Mouse (Mus musculus) A20 (cell line): ENCODE measurements at regions not wholly inside any gene's neighbourhood (a gene's known extent, or its start where the extent isn't known, plus 50 kb on each side); places are given as distances from the start of the nearest gene placed in this dataset.
"Not testable (repeated sequence)": the region's sequence is repeated elsewhere in the genome, so short reads cannot be mapped to it uniquely, and the experiment has no call there.

Experiments
- DNase-seq: peaks from one replicate; pipeline ENCODE4 v3.0.0-alpha.2; 2011; ENCODE audit warnings: low read depth, low spot score

DNA sequence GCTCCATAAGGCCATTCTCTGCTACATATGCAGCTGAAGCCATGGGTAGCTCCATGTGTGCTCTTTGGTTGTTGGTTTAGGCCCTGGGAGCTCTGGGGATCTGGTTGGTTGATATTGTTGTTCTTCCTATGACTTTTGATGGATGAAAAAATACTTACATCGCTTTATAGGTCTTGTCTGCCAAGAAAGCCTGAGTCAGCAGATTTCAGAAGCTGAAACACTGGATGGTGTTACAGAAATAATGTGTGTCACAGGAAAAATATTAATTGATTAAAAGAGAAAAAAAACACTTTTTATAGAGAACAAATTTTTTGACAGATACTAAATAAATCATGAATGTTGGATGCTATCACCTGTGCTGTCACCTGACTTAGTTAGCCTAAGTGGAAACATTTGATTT, 52.4 kb upstream of the Plxna2 start:
- DNase-seq, result no peak

GRCm38 (mm10) chr1:194563946-194564345, 54.1 kb upstream of the Plxna2 start:
- no peak for DNase-seq

DNA sequence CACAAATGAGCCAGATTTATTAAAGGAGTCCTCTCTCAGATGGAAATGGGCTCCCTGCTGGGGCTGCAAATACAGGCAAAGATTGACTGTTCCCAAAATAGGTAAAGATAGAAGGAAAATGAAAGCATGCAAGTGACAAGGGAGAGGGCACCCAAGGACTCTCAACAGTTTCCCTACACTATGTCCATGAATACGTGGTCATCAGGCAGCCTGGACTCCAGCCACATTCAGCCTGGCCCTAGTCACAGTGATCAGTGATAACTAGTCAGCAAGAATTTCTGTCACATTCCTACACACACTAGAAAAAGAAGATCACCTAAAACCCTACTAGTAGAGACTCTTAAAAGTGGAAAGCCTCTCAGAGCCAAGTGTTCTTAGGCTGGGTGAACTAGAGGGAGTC, 56.9 kb upstream of the Plxna2 start:
- DNase-seq, result no peak

- DNase-seq, result no peak
These were observed 69.4 kb upstream of the Plxna2 start for GRCm38 (mm10) chr1:194548661-194549060.

DNA sequence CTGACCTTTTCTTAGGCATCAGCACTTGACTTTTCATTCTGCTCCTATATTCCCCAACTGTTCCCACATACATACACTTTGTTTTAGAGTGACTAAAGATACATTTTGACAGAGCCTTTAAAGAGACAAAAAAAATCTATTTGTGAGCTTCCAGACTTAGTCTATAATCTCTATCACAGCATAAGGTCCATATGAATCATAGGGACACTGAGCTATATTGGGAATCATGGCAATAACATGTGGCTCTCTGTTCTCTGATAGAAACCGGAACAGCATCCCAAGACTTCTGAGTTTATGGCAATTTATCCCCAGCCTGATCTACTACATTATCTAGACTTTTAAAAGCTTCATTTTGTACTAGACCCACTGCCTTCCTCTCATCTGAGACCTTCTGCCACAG, 69.8 kb upstream of the Plxna2 start:
- DNase-seq, result no peak

DNA sequence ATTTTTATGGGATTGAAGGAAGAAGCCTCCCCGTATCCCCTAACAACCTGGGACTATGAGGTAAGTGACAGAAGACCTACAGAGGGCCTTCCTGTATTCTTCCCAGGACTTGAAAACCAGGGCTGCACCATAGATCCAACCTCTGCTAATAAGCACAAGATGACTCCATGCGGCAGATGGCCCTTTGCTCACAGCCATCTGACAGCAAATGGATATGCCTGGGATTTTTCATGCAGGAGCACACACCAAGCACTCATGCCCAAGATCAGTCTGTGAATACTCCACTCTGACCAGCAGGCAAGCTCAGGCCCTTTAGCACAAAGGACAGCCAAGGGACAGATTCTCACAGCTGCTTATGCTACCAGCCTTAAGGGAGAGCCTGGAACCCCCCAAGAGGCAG, 77.1 kb upstream of the Plxna2 start:
- DNase-seq, result no peak

DNA sequence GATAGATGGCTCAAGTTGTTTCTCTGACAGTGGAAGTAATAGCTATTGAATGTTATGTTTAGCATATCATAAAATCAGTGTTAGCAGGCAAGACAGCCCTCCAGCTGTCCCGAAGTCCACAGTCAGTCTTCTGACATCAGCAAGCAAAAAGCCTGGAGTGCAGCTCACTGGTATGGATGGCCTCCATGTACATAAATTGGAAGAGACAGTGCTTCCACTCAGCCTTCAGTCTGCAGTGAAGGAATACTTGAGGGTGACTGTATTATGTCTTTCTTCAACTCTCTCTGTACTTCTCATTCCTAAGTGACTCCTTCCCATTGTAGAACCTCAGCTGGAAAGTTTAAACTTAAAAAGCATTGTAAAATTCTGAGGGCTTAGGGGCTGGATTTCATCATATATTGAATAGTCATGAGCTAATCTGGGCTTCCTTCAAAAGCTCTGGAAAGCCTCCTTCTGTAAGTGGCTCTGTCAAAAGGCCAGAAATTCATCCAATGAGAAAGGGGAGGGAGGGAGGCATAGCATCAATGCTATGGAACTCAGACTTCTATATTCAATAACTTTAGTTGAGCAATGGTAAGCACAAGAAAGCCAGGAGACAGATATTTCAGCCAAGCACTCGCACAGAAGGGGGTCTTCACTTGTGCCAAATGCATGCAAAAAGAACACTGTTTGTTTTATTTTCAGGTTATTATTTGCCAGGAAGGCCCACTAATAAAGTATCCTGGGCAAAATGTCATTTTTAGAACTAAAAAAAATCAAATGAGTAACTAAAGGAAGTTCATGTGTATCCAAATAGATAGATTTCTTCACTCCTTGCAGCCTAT, 90.5 kb upstream of the Plxna2 start:
- DNase-seq, result no peak

DNA sequence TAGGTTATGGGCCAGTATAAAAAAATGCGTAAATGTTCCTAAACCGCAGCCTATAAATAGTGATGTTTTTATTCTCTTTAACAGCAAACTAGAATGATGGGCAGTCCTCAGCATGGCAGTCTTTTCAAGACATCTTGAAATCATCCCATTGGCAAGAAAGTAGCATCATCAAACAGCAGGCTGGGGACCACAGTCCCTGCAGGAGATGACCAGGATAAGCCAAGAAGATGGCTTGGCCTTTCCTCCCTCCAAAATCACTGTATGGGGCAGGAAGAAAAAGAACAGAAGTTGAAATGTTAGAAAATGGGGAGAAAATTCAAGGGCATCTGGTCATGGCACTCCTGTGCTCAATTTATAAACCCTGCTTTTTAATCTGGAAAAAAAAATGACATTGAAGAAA, 93.0 kb upstream of the Plxna2 start:
- DNase-seq, result no peak

DNA sequence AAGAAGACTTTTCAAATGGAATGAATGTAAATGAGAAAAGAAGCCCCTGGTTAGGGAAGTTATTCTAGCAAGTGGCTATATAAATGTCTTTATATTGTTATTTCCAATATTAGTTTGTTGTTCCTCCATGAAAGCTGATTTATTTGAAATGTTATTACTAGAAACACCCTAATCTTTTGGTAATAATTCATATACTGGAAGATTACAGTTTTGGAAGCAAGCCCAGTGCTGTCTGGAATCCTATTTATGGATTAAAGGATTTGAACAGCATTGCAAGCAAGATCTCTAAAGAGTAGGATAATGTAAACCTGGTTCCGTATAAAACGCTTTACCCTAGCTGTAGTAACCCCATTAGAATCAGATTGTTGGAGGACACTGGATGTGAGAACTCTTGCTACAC, 96.8 kb upstream of the Plxna2 start:
- no peak for DNase-seq

- no peak for DNase-seq
These were observed 98.4 kb upstream of the Plxna2 start for GRCm38 (mm10) chr1:194519509-194520220.

DNA sequence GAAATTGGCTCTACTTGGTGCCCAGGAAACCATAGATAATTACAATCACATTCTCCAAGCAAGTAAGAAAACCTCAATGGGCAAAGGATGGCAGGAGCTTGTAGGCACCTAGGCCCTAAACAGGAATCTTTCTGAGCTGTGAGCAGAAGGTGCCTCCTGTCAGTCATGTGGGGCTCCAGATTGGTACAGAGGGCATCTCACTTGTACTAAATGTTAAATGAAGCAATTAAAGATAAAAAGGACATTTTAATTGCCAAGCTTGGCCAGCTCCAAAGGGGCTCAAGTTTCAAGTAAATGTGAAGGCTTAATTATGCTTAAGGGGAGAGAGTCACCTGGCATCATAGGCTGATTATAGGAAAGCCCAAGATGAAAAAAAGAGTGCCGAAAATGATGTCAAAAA, 101.9 kb upstream of the Plxna2 start:
- DNase-seq, result no peak

- DNase-seq, result no peak
These were observed 109.7 kb upstream of the Plxna2 start for GRCm38 (mm10) chr1:194508314-194508713.

GRCm38 (mm10) chr1:194505826-194506225, 112.2 kb upstream of the Plxna2 start:
- no peak for DNase-seq

DNA sequence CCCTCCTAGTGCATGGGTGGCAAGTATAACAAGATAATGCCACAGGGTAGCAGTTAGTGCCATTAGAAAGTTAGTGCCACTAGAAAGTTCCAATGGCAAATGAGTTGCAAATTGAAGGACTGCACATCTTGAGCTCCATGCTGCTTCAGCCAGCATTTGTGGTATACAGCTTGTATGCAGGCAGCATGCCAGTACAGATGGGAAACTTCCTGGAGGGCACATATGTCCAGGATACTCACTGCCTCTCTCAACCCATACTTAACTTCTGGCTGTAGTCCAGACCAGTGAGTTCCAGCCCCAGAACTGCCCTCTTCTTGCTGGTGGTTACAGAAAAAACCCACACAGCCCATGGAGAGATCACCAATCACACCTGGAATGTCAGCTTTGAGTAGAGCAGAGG, 113.8 kb upstream of the Plxna2 start:
- DNase-seq, result no peak

DNA sequence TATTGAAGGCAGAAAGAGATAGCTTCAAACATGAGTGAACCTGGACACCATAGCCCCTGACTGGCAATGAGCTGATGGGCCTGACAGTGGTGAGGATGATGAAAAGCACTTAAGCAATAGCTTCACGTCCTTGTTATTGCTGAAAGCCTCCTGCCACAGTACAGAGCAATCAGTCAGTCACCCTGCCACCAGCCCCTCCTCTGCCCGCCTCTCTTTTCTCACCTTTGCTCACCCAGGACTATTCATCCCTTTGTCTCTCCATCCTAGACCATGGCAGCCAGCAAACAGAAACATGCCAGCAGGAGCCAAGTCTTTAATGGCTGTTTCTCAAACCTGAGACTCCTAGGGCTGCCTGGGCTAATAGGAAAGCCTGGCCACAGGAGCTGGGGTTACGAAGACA, 114.5 kb upstream of the Plxna2 start:
- no peak for DNase-seq

DNA sequence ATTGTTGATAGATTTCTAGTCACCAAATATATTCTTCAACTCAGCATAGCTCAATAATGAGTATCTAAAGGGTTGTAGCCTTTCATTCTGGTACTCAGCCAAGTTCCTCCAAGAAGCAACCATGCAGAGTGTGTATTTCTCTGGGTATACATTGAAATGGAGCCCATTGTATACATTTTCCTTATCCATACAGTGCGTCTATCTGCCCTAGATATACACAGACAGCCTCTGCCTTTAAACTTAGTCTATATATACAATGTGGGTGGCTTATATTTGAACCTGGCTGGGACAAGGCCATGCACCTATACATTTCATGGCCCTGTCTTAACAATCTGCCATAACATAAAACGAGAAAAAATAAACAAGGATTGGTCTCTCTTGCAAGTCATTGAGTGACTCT, 121.6 kb upstream of the Plxna2 start:
- no peak for DNase-seq

DNA sequence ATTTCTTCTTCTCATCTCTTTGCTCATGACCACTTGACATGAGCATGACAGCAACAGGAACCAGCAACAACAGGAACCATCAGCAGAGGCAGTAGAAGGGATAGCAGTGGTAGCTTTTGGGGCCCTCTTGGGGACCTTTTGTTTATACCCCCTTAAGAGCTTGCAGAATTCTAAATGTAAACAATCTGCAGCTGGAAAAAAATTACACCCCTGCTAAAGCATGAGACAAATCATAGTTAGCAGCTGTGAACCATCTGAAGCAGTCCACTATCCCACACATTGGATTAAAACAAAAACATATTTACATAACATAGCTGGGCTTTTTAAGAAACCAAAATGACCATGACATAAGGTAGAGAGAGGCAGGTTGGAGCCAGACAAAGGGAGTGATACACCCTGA, 126.9 kb upstream of the Plxna2 start:
- no peak for DNase-seq

DNA sequence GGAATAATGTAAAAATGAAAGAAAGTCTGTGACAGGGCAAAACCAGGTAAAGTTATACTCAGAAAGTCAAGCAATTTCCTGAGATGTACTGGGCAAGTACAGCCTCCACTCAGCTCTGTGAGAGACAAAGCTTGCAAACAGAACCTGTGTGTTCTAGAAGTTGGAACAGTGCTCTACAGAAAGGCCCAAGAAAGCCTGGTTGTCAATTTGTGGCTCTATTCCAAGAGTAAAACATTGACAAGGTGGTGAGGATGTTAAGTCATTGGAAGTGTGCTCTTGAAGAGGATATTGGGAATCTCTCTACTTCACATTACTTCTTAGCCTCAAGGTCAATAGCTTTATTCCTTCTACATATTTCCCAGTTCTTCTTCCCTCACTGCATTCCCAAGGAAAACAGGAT, 129.9 kb upstream of the Plxna2 start:
- DNase-seq, result no peak

GRCm38 (mm10) chr1:194482717-194483059, 135.3 kb upstream of the Plxna2 start:
- DNase-seq, result no peak

DNA sequence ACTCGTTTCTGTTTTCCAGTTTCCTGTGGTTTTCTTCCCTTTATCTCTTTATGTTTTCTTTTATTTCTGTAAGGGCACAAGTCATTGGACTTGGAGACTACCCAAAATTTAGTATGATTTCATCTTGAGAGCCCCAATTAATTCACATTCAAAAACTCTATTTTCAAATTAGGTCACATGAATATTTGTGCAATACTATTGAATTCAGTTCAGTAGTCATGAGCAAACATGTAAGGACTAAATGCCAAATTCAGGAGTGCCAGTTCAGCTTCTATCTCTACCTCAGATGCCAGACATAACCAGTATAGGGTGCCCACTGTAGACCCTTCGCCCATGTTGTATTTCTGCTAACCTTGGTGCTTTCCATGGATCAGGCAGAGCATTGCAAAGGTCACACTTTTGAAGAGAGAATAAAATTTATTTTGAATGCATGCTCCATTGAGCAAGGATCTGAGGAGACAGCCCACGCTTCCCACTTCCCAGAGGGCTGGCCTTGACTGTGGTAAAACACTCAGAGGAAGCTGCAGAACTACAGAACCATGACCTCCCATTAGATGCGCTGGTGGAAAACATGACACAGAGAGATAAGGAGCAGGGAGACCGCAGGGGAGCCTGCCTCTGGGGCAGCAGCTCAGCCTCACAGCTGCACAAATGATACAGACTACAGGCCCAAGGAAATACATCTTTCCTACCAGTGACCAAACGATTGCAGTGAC, 135.9 kb upstream of the Plxna2 start:
- no peak for DNase-seq

GRCm38 (mm10) chr1:194471281-194471680, 146.7 kb upstream of the Plxna2 start:
- not testable (repeated sequence) for DNase-seq

- DNase-seq, result no peak
These were observed 165.5 kb upstream of the Plxna2 start for GRCm38 (mm10) chr1:194452480-194452879.

DNA sequence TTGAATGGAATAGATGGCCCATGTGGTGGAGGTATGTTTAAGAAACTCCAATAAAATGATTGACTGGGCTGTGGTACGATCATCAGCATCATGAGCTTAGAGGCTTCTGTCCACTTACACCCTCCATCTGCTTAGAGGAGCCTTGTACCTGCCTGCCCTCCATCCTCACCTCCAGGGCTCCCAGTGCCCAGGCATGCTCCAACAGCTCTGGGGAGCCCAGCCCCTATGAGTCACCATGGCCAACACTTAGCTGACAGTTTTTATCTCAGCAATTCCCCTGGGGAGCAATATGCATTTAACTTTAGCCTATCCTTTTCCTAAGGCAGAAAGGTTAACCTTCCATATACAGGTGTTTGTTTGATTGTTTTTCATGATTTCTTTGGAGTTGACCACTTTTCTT, 174.3 kb upstream of the Plxna2 start:
- no peak for DNase-seq
